Mouse (Mus musculus) CH12.LX (cell line): Measurements from ENCODE around the gene Ccdc114. TPM values are rescaled to one million over a fixed set of nuclear protein-coding genes. Genes with fewer than 3 reads are reported as not detected.
"Not testable (repeated sequence)": the region's sequence is repeated elsewhere in the genome, so short reads cannot be mapped to it uniquely, and the experiment has no call there.

Experiments
- DNase-seq: peaks from one replicate; pipeline ENCODE4 v3.0.0-alpha.2; 2013; ENCODE audit errors: extremely low read depth
- H3K27ac ChIP-seq: 2 replicates; pipeline ENCODE4 v1.5.1; 2012; ENCODE audit warnings: low read depth, mild to moderate bottlenecking, control low read depth, moderate library complexity; ENCODE audit not compliant: insufficient read depth
- H3K27me3 ChIP-seq: replicated peaks from 2 replicates; pipeline ENCODE3; 2012; ENCODE audit warnings: inconsistent platforms
- H3K36me3 ChIP-seq, 2 experiments: replicated peaks in 1 of 2; 2 replicates each; pipeline versions ENCODE3 to v1.6.1; 2012; ENCODE audit warnings: inconsistent platforms in 1 of 2, low read length in 1 of 2, mild to moderate bottlenecking in 1 of 2, mixed read lengths in 1 of 2, moderate library complexity in 1 of 2; ENCODE audit not compliant: control insufficient read depth in 1 of 2, insufficient read depth in 1 of 2
- H3K4me1 ChIP-seq, 2 experiments: 2 replicates each; pipeline ENCODE4 v1.6.1; 2012; ENCODE audit warnings: inconsistent platforms in 1 of 2, moderate library complexity in 1 of 2; ENCODE audit not compliant: insufficient read depth in 2 of 2, control insufficient read depth in 1 of 2
- H3K4me2 ChIP-seq: 2 replicates; pipeline ENCODE4 v1.6.1; 2012; ENCODE audit warnings: low read depth, mild to moderate bottlenecking, control low read depth; ENCODE audit not compliant: poor library complexity, insufficient read depth, severe bottlenecking
- H3K4me3 ChIP-seq, 3 experiments: fragments of 150-350 bp in 1 of 3; sonication (generic) in 1 of 3; replicated peaks in 1 of 3; 2 replicates each; pipeline versions ENCODE3 to v1.5.1; 2011 to 2012; ENCODE audit warnings: low read depth in 2 of 3, low read length in 2 of 3, mild to moderate bottlenecking in 2 of 3, moderate library complexity in 2 of 3, control low read depth in 1 of 3, improper control_type of control experiment in 1 of 3, inconsistent platforms in 1 of 3, mixed read lengths in 1 of 3; ENCODE audit not compliant: poor library complexity in 1 of 3
- H3K79me2 ChIP-seq: replicated peaks from 2 replicates; pipeline ENCODE4 v1.6.1; 2012; ENCODE audit warnings: mild to moderate bottlenecking, moderate library complexity; ENCODE audit not compliant: control insufficient read depth, poor library complexity, insufficient read depth, severe bottlenecking; ENCODE audit errors: extremely low read depth
- H3K9ac ChIP-seq: 2 replicates; pipeline ENCODE4 v1.6.1; 2012; ENCODE audit warnings: low read depth, mild to moderate bottlenecking, control low read depth, moderate library complexity; ENCODE audit not compliant: insufficient read depth
- H3K9me3 ChIP-seq: replicated peaks from 2 replicates; pipeline ENCODE3; 2012; ENCODE audit warnings: low read length, inconsistent platforms, mixed read lengths
- BHLHE40 ChIP-seq: IDR thresholded peaks from 2 replicates; pipeline ENCODE4 v1.6.1; 2011; ENCODE audit warnings: mild to moderate bottlenecking, low read depth, low read length, improper control_type of control experiment
- CTCF ChIP-seq, 2 experiments: IDR thresholded peaks in 1 of 2; conservative IDR thresholded peaks in 1 of 2; 2 replicates each; pipeline ENCODE4 v1.5.1; 2011 to 2012; ENCODE audit warnings: low read depth in 2 of 2, low read length in 2 of 2, improper control_type of control experiment in 1 of 2, inconsistent platforms in 1 of 2, mild to moderate bottlenecking in 1 of 2, moderate library complexity in 1 of 2
- ETS1 ChIP-seq: conservative IDR thresholded peaks from 2 replicates; pipeline ENCODE4 v1.6.1; 2012; ENCODE audit warnings: low read depth, mild to moderate bottlenecking, inconsistent platforms, low read length, improper control_type of control experiment, moderate library complexity
- IRF4 ChIP-seq: IDR thresholded peaks from 2 replicates; pipeline ENCODE4 v1.6.1; 2014; ENCODE audit warnings: low read depth, mild to moderate bottlenecking, inconsistent platforms, low read length, improper control_type of control experiment
- JUND ChIP-seq: conservative IDR thresholded peaks from 2 replicates; pipeline ENCODE4 v1.6.1; 2011; ENCODE audit warnings: low read depth, low read length, improper control_type of control experiment
- MAX ChIP-seq: IDR thresholded peaks from 2 replicates; pipeline ENCODE4 v1.6.1; 2011; ENCODE audit warnings: low read length, improper control_type of control experiment
- NELFE ChIP-seq: IDR thresholded peaks from 2 replicates; pipeline ENCODE4 v1.6.1; 2011; ENCODE audit warnings: low read depth, low read length, improper control_type of control experiment
- PAX5 ChIP-seq: IDR thresholded peaks from 2 replicates; pipeline ENCODE4 v1.6.1; 2012; ENCODE audit warnings: low read length, inconsistent platforms, mixed read lengths
- RAD21 ChIP-seq: IDR thresholded peaks from 2 replicates; pipeline ENCODE4 v1.6.1; 2011; ENCODE audit warnings: low read depth, mild to moderate bottlenecking, low read length, improper control_type of control experiment, moderate library complexity
- RCOR1 ChIP-seq: conservative IDR thresholded peaks from 2 replicates; pipeline ENCODE4 v1.6.1; 2012; ENCODE audit warnings: low read depth, mild to moderate bottlenecking, inconsistent platforms, low read length, improper control_type of control experiment
- SIN3A ChIP-seq: IDR thresholded peaks from 2 replicates; pipeline ENCODE4 v1.6.1; 2012; ENCODE audit warnings: low read length, improper control_type of control experiment, inconsistent platforms
- SMC3 ChIP-seq: IDR thresholded peaks from 2 replicates; pipeline ENCODE4 v1.6.1; 2011; ENCODE audit warnings: low read depth, low read length, improper control_type of control experiment
- TBP ChIP-seq: conservative IDR thresholded peaks from 2 replicates; pipeline ENCODE4 v1.6.1; 2011; ENCODE audit warnings: low read depth, low read length, improper control_type of control experiment
- TCF12 ChIP-seq: IDR thresholded peaks from 2 replicates; pipeline ENCODE4 v1.6.1; 2014; ENCODE audit warnings: low read depth, mild to moderate bottlenecking, inconsistent platforms, low read length, improper control_type of control experiment
- UBTF ChIP-seq: IDR thresholded peaks from 2 replicates; pipeline ENCODE4 v1.6.1; 2012; ENCODE audit warnings: low read depth, mild to moderate bottlenecking, inconsistent platforms, low read length, improper control_type of control experiment, moderate library complexity
- USF1 ChIP-seq: IDR thresholded peaks from 2 replicates; pipeline ENCODE4 v1.6.1; 2014; ENCODE audit warnings: low read depth, mild to moderate bottlenecking, inconsistent platforms, low read length, improper control_type of control experiment
- ZC3H11A ChIP-seq: IDR thresholded peaks from 2 replicates; pipeline ENCODE4 v1.6.1; 2012; ENCODE audit warnings: low read depth, mild to moderate bottlenecking, inconsistent platforms, low read length, improper control_type of control experiment
- ZKSCAN1 ChIP-seq: IDR thresholded peaks from 2 replicates; pipeline ENCODE4 v1.6.1; 2012; ENCODE audit warnings: low read depth, inconsistent platforms, low read length, improper control_type of control experiment, borderline replicate concordance
- ZNF384 ChIP-seq: IDR thresholded peaks from 2 replicates; pipeline ENCODE4 v1.6.1; 2012; ENCODE audit warnings: low read depth, low read length, improper control_type of control experiment, inconsistent platforms
- dilution Hi-C: fragments of 300-500 bp; cut with MboI; formaldehyde crosslinking; loops from 2 replicates; pipeline ENCODE4 v1.14.3; 2020; ENCODE audit warnings: low sequenced_read_pairs; ENCODE audit not compliant: extremely low pct_unique_long_range_greater_than_20kb, extremely low pct_ligation_motif_present
- in situ Hi-C: fragments of 300-500 bp; cut with MboI; formaldehyde crosslinking; loops from 3 replicates; pipeline ENCODE4 v1.14.3; 2019; ENCODE audit warnings: low sequenced_read_pairs, low pct_ligation_motif_present, low pct_unique_long_range_greater_than_20kb, mixed read lengths
- polyA plus RNA-seq: library from polyadenylated mRNA; unstranded; fragments of >175 nt; gene quantifications from 2 replicates; pipeline ENCODE4 v1.2.1, GENCODE M21; 2012; ENCODE audit warnings: low read depth; ENCODE audit not compliant: insufficient read length
- total RNA-seq, 2 experiments: library from RNA; depleted of rRNA; stranded (reverse); fragments of 300-350 nt in 1 of 2; fragments of >200 nt in 1 of 2; gene quantifications; 2 replicates each; pipeline ENCODE4 v1.2.3; 2012 to 2014

Ccdc114 gene
- total and polyA plus RNA-seq, 3 experiments = 0.11 TPM; not detected in 2

- Histone ChIP-seq H3K9ac (no peak overlapping the region), H3K27me3 (peaks cover 6% of the 10 kb centered on the region), H3K9me3 (no peaks in the 10 kb centered on the region), H3K27ac (no peak overlapping the region)
- dilution Hi-C loops (no loop called here), in situ Hi-C loops (loop anchor here (5.0 kb wide), 2 partner anchors 70 kb away; partner anchors contain the start of gene Kdelr1)
- TF ChIP-seq MAX (no peak), ZKSCAN1 (no peak), RAD21 (no peak), BHLHE40 (no peak), CTCF (conservative IDR thresholded peaks at IDR 0.05 in 1 of 2, IDR thresholded peaks at IDR 0.05 in 1 of 2; ENCODE audit: low read depth in 2 of 2, low read length in 2 of 2) (no peak), SMC3 (no peak), NELFE (no peak), JUND (no peak), ZC3H11A (no peak), USF1 (no peak), TBP (no peak), ZNF384 (no peak), RCOR1 (no peak), IRF4 (no peak), PAX5 (no peak), ETS1 (no peak), SIN3A (no peak), TCF12 (no peak), UBTF (no peak)
- TF ChIP-seq, all 38 proteins: peak for 0
- Histone ChIP-seq H3K4me1 (no peaks in the 10 kb centered on the region), H3K36me3 (no peaks in the 10 kb centered on the region), H3K4me3 (no peak overlapping the region), H3K4me2 (no peak overlapping the region), H3K79me2 (no peaks in the 10 kb centered on the region)
- DNase-seq = no peak
Observed at GRCm38 (mm10) chr7:45941986-45942385, 18.1 kb downstream of the Ccdc114 start.

- H3K4me2 ChIP-seq, H3K79me2 ChIP-seq, H3K4me1 ChIP-seq, H3K27ac ChIP-seq, H3K4me3 ChIP-seq, dilution Hi-C loops, H3K27me3 ChIP-seq, H3K36me3 ChIP-seq, H3K9me3 ChIP-seq, H3K9ac ChIP-seq, DNase-seq: not testable (repeated sequence)
- TF ChIP-seq ZC3H11A = peak; percentile 25
- TF ChIP-seq CTCF (conservative IDR thresholded peaks at IDR 0.05 in 1 of 2, IDR thresholded peaks at IDR 0.05 in 1 of 2; ENCODE audit: low read depth in 2 of 2, low read length in 2 of 2) = peak; percentile 44 to 67
- peak; percentile 78 for TF ChIP-seq SMC3
- peak; percentile 57 for TF ChIP-seq RAD21
- in situ Hi-C loops = loop anchor here (5.0 kb wide), 2 partner anchors 69 to 71 kb away; partner anchors contain the start of gene Kdelr1
Observed at GRCm38 (mm10) chr7:45943280-45943679, 19.4 kb downstream of the Ccdc114 start.
